Mouse (Mus musculus): Measurements from ENCODE around the gene Chek1.

The Chek1 gene

GRCm38 (mm10) chr9:36727034-36727755 lies at the start of gene Chek1:
Gene Chek1, minus strand, starts transcription at chr9:36727065.
- peak; percentile 2 for DNase-seq

- no peak for DNase-seq
Observed at GRCm38 (mm10) chr9:36769048-36769413, 42.2 kb upstream of the Chek1 start.

GRCm38 (mm10) chr9:36768156-36769047 lies 41.5 kb upstream of the Chek1 start:
- DNase-seq, result no peak

GRCm38 (mm10) chr9:36767203-36768143 lies 40.6 kb upstream of the Chek1 start, which contains the start of gene Stt3a:
Gene Stt3a, minus strand, starts transcription at chr9:36767679.
- peak; percentile 99 for DNase-seq

GRCm38 (mm10) chr9:36764378-36764777 lies 37.5 kb upstream of the Chek1 start:
- no peak for DNase-seq

GRCm38 (mm10) chr9:36726131-36727033 lies 483 bp downstream of the Chek1 start:
- peak; percentile 96 for DNase-seq

GRCm38 (mm10) chr9:36716624-36717023 lies 10.2 kb downstream of the Chek1 start:
- peak; percentile 11 for DNase-seq

GRCm38 (mm10) chr9:36707304-36707703 lies 19.6 kb downstream of the Chek1 start:
- no peak for DNase-seq

GRCm38 (mm10) chr9:36705923-36706322 lies 20.9 kb downstream of the Chek1 start:
- DNase-seq, result no peak

- no peak for DNase-seq
Observed at GRCm38 (mm10) chr9:36694276-36694675, 32.6 kb downstream of the Chek1 start.

- DNase-seq, result no peak
Observed at GRCm38 (mm10) chr9:36692920-36693319, 33.9 kb downstream of the Chek1 start, which contains the start of gene Acrv1. Gene Acrv1, plus strand, starts transcription at chr9:36693220.

- DNase-seq, result peak; percentile 22
Observed at GRCm38 (mm10) chr9:36687329-36687728, 39.5 kb downstream of the Chek1 start.

- DNase-seq, result no peak
Observed at GRCm38 (mm10) chr9:36681424-36681823, 45.4 kb downstream of the Chek1 start.

All from embryo, embryonic 11 days (tissue).